Mouse (Mus musculus) left cerebral cortex, adult 6 months (tissue): ENCODE data around the gene Dixdc1. TPM values are rescaled to one million over a fixed set of nuclear protein-coding genes. Genes with fewer than 3 reads are reported as not detected.

Experiments used
- long read RNA-seq, 2 experiments: library from polyadenylated mRNA; unstranded; transcript quantifications; one replicate each; pipeline ENCODE4 v2.0.0; 2019 to 2020
- polyA plus RNA-seq: library from polyadenylated mRNA; unstranded; fragments of <200 nt; fragmentation: Nextera tagmentation; gene quantifications from 2 replicates; pipeline ENCODE4 v1.2.3, GENCODE M21; 2021

Dixdc1 gene
- polyA plus RNA-seq: 31.7 and 38.1 TPM in 2 replicates
- long read RNA-seq, experiment 1, full-length matches to known transcripts: 30 of 170 reads
- long read RNA-seq, experiment 1, partial matches to known transcripts: 28 of 170 reads
- long read RNA-seq, experiment 1, other reads (novel, unspliced or antisense): 112 of 170 reads
- long read RNA-seq, experiment 2, full-length matches to known transcripts: 17 of 57 reads
- long read RNA-seq, experiment 2, partial matches to known transcripts: 18 of 57 reads
- long read RNA-seq, experiment 2, other reads (novel, unspliced or antisense): 22 of 57 reads

GRCm38 (mm10) chr9:50738914-50739870, at the start of gene Dixdc1:
Gene Dixdc1, minus strand, starts transcription at chr9:50739517.

GRCm38 (mm10) chr9:50774991-50775612, 35.8 kb upstream of the Dixdc1 start, which contains the start of the genes Alg9 and 1110032A03Rik:
Gene Alg9, plus strand, starts transcription at chr9:50775019.
Gene 1110032A03Rik, minus strand, starts transcription at chr9:50775520.

GRCm38 (mm10) chr9:50768107-50769002, 29.0 kb upstream of the Dixdc1 start, which contains the start of gene Fdxacb1:
Gene Fdxacb1, plus strand, starts transcription at chr9:50768236.

GRCm38 (mm10) chr9:50752054-50752602, 12.8 kb upstream of the Dixdc1 start, which contains the start of gene Hspb2:
Gene Hspb2, minus strand, starts transcription at chr9:50752354.

GRCm38 (mm10) chr9:50751323-50751722, 12.0 kb upstream of the Dixdc1 start, which contains the start of gene Cryab:
Gene Cryab, plus strand, starts transcription at chr9:50751325.

GRCm38 (mm10) chr9:50746214-50746677, 6.9 kb upstream of the Dixdc1 start, which contains the start of gene 2310030G06Rik:
Gene 2310030G06Rik, minus strand, starts transcription at chr9:50746536.

GRCm38 (mm10) chr9:50659392-50660217, 79.7 kb downstream of the Dixdc1 start, which contains the start of gene Dlat:
Gene Dlat, minus strand, starts transcription at chr9:50659780.

GRCm38 (mm10) chr9:50616766-50617603, 122.3 kb downstream of the Dixdc1 start, which contains the start of the genes Pih1d2 and Nkapd1:
Gene Pih1d2, plus strand, starts transcription at chr9:50617321.
Gene Nkapd1, minus strand, starts transcription at chr9:50617464.

Other genes starting within 250 kb of the Dixdc1 start
- 0.13 TPM in 1 of 2 replicates, not detected in the other for gene Plet1, start 245.0 kb downstream of the Dixdc1 start, polyA plus RNA-seq
- gene Pts, start 210.8 kb downstream of the Dixdc1 start, polyA plus RNA-seq: 97.6 and 116 TPM in 2 replicates
- 64.3 and 75.2 TPM in 2 replicates for gene Il18, start 184.7 kb downstream of the Dixdc1 start, polyA plus RNA-seq
- 3.0 and 3.4 TPM in 2 replicates for gene Bco2, start 184.3 kb downstream of the Dixdc1 start, polyA plus RNA-seq
- gene Tex12, start 178.2 kb downstream of the Dixdc1 start, polyA plus RNA-seq: not detected in 2 replicates
- 115 and 194 TPM in 2 replicates for gene Sdhd, start 135.7 kb downstream of the Dixdc1 start, polyA plus RNA-seq
- gene Timm8b, start 135.6 kb downstream of the Dixdc1 start, polyA plus RNA-seq: 965 and 1,199 TPM in 2 replicates
- gene Pih1d2, start 122.2 kb downstream of the Dixdc1 start, polyA plus RNA-seq: 3.0 and 4.5 TPM in 2 replicates
- 12.1 and 20.2 TPM in 2 replicates for gene Nkapd1, start 122.1 kb downstream of the Dixdc1 start, polyA plus RNA-seq
- gene Dlat, start 79.7 kb downstream of the Dixdc1 start, polyA plus RNA-seq: 33.6 and 43.7 TPM in 2 replicates
- gene 2310030G06Rik, start 7.0 kb upstream of the Dixdc1 start, polyA plus RNA-seq: 3.6 and 5.2 TPM in 2 replicates
- gene Cryab, start 11.8 kb upstream of the Dixdc1 start, polyA plus RNA-seq: 295 and 350 TPM in 2 replicates
- gene Hspb2, start 12.8 kb upstream of the Dixdc1 start, polyA plus RNA-seq: 3.8 and 3.9 TPM in 2 replicates
- gene Fdxacb1, start 28.7 kb upstream of the Dixdc1 start, polyA plus RNA-seq: 3.6 and 5.7 TPM in 2 replicates
- gene Alg9, start 35.5 kb upstream of the Dixdc1 start, polyA plus RNA-seq: 7.0 and 20.0 TPM in 2 replicates
- 96.7 and 104 TPM in 2 replicates for gene 1110032A03Rik, start 36.0 kb upstream of the Dixdc1 start, polyA plus RNA-seq
- 5.8 and 6.0 TPM in 2 replicates for gene Ppp2r1b, start 105.8 kb upstream of the Dixdc1 start, polyA plus RNA-seq